Mouse (Mus musculus): ENCODE data around the gene A930004D18Rik. TPM values are rescaled to one million over a fixed set of nuclear protein-coding genes. Genes with fewer than 3 reads are reported as not detected.
A peak's percentile ranks its signal among the peaks of the same experiment; 100 is the strongest.

The A930004D18Rik gene
- total and polyA plus RNA-seq, 3 experiments, result 0.39 to 1.8 TPM; not detected in 1

DNA sequence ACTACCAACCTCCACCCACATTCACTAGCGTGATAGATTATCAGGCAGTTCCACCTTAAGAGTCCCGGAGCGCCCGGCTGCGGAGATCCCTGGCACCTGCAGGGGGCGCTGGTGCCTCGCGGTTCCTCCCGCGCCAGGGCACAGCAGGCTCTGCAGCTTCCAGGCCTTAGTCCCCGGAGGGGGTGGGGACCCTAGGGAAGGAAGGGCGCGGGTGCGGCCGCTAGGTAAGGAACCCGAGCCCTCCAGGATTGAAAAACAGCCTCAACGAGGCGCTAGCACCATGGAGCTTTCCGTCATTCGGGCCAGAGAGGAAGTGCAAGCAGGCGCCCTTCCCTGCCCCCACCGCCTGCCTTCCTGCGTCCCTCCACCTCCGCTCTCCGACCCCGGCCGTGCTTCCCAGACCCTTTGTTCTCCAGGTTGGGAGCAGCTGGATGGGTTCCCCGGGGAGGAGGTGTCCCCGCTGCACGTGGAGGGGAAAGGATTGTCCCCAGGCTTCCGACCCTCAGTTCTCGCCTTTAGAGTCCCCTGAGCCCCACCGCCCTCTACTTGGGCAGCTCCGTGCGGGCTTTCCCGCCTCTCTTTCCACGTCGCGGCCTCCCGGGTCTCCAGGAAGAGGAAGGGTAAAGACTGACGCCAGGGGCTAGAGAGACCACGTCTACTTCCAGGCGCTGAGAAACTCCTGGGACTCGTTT is 9.9 kb downstream of the A930004D18Rik start:
- Histone ChIP-seq H3K9ac (ENCODE audit: control insufficient read depth, low read depth, low read length, poor library complexity, severe bottlenecking) (peak overlapping the region; percentile 74), H3K79me2 (ENCODE audit: control insufficient read depth, insufficient read depth, low read length, poor library complexity) (no peaks in the 10 kb centered on the region), H3K4me3 (ENCODE audit: control insufficient read depth in 1 of 2, insufficient read depth in 1 of 2, low read depth in 2 of 2, low read length in 2 of 2) (peak overlapping the region; percentile 56 to 74), H3K4me1 (ENCODE audit: control insufficient read depth in 1 of 2, insufficient read depth in 2 of 2, low read length in 2 of 2) (peaks cover 0 to 5% of the 10 kb centered on the region in 2 experiments; a peak in 1 of 4 replicates), H3K9me3 (replicated peaks; ENCODE audit: insufficient read depth, low read length) (no peaks in the 10 kb centered on the region), H3K27ac (ENCODE audit: control insufficient read depth, low read depth, low read length) (peak overlapping the region; percentile 27; the same call in 1 of the 2 replicates), H3K36me3 (ENCODE audit: control insufficient read depth in 1 of 2, insufficient read depth in 2 of 2, low read length in 2 of 2) (no peaks in the 10 kb centered on the region), H3K27me3 (ENCODE audit: control insufficient read depth in 1 of 2, insufficient read depth in 2 of 2, low read length in 2 of 2) (peaks cover 2 to 8% of the 10 kb centered on the region in 2 experiments; a peak in 3 of 4 replicates)
- peak; percentile 95 for DNase-seq (ENCODE audit: low read depth, low spot score)
- TF ChIP-seq HCFC1 (IDR thresholded peaks at IDR 0.05; ENCODE audit: low read depth, low read length) (peak; percentile 39; the same call in 1 of the 2 replicates), KAT2A (conservative IDR thresholded peaks at IDR 0.05; ENCODE audit: low read depth, low read length) (no peak), USF2 (IDR thresholded peaks at IDR 0.05; ENCODE audit: borderline replicate concordance in 1 of 2, insufficient read depth in 1 of 2, low read depth in 1 of 2, low read length in 2 of 2) (no peak), MEF2A (IDR thresholded peaks at IDR 0.05; ENCODE audit: extremely low read depth, insufficient replicate concordance, low read depth, low read length, poor library complexity, severe bottlenecking) (no peak), POLR2AphosphoS2 (IDR thresholded peaks at IDR 0.05; ENCODE audit: low read length) (no peak), ZKSCAN1 (IDR thresholded peaks at IDR 0.05; ENCODE audit: low read depth, low read length) (no peak), EP300 (IDR thresholded peaks at IDR 0.05; ENCODE audit: low read depth in 1 of 2, low read length in 2 of 2) (peak; percentile 12 to 45; a peak in 3 of 4 replicates), MAX (IDR thresholded peaks at IDR 0.05; ENCODE audit: low read length) (peak; percentile 73; the same call in 1 of the 2 replicates), ZNF384 (IDR thresholded peaks at IDR 0.05; ENCODE audit: low read depth, low read length) (0 out of 2 replicates have a peak, but pooled peaks have one; percentile 32), POLR2A (IDR thresholded peaks at IDR 0.05; ENCODE audit: control insufficient read depth in 1 of 2, insufficient read depth in 1 of 2, low read depth in 1 of 2, low read length in 2 of 2, poor library complexity in 1 of 2) (0 out of 4 replicates have a peak, but pooled peaks have one; percentile 31 to 43), JUND (IDR thresholded peaks at IDR 0.05; ENCODE audit: low read depth, low read length) (no peak), MYC (IDR thresholded peaks at IDR 0.05; ENCODE audit: low read depth, low read length) (0 out of 2 replicates have a peak, but pooled peaks have one; percentile 14), SIN3A (IDR thresholded peaks at IDR 0.05; ENCODE audit: low read length) (peak; percentile 82), ZMIZ1 (IDR thresholded peaks at IDR 0.05; ENCODE audit: low read depth, low read length) (no peak), ZC3H11A (IDR thresholded peaks at IDR 0.05; ENCODE audit: low read depth, low read length) (peak; percentile 83), GABPA (IDR thresholded peaks at IDR 0.05; ENCODE audit: low read depth, low read length) (no peak; the same call in 1 of the 2 replicates), MAZ (IDR thresholded peaks at IDR 0.05; ENCODE audit: low read depth, low read length) (peak; percentile 77; the same call in 1 of the 2 replicates), RAD21 (IDR thresholded peaks at IDR 0.05; ENCODE audit: low read depth, low read length) (peak; percentile 94), POLR2AphosphoS5 (IDR thresholded peaks at IDR 0.05; ENCODE audit: borderline replicate concordance, low read depth, low read length) (no peak), NRF1 (IDR thresholded peaks at IDR 0.05; ENCODE audit: insufficient read depth, low read depth, low read length, poor library complexity, severe bottlenecking) (no peak), RCOR1 (IDR thresholded peaks at IDR 0.05; ENCODE audit: low read depth, low read length) (peak; percentile 18; the same call in 1 of the 2 replicates), UBTF (IDR thresholded peaks at IDR 0.05; ENCODE audit: borderline replicate concordance, insufficient read depth, low read depth, low read length) (no peak), E2F4 (IDR thresholded peaks at IDR 0.05; ENCODE audit: borderline replicate concordance, low read depth, low read length) (no peak), MXI1 (IDR thresholded peaks at IDR 0.05; ENCODE audit: low read depth, low read length) (peak; percentile 72), CHD2 (IDR thresholded peaks at IDR 0.05; ENCODE audit: low read length) (peak; percentile 51), TAL1 (IDR thresholded peaks at IDR 0.05; ENCODE audit: low read length) (peak; percentile 29; the same call in 1 of the 2 replicates), TCF12 (IDR thresholded peaks at IDR 0.05; ENCODE audit: low read depth, low read length) (peak; percentile 39), USF1 (IDR thresholded peaks at IDR 0.05; ENCODE audit: low read depth, low read length) (0 out of 2 replicates have a peak, but pooled peaks have one; percentile 5), NELFE (IDR thresholded peaks at IDR 0.05; ENCODE audit: low read depth, low read length) (no peak; the same call in 1 of the 2 replicates), GATA1 (IDR thresholded peaks at IDR 0.05; ENCODE audit: low read depth, low read length) (no peak; the same call in 1 of the 2 replicates), BHLHE40 (IDR thresholded peaks at IDR 0.05; ENCODE audit: borderline replicate concordance, low read depth, low read length) (peak; percentile 55; the same call in 1 of the 2 replicates), ETS1 (IDR thresholded peaks at IDR 0.05; ENCODE audit: low read depth, low read length) (peak; percentile 23; the same call in 1 of the 2 replicates), CHD1 (IDR thresholded peaks at IDR 0.05; ENCODE audit: low read depth, low read length) (0 out of 2 replicates have a peak, but pooled peaks have one; percentile 28), TBP (IDR thresholded peaks at IDR 0.05; ENCODE audit: low read depth, low read length) (peak; percentile 33; the same call in 1 of the 2 replicates)
